Mouse (Mus musculus): ENCODE measurements around the gene Nup93. TPM values are rescaled to one million over a fixed set of nuclear protein-coding genes. Genes with fewer than 3 reads are reported as not detected.
A peak's percentile ranks its signal among the peaks of the same experiment; 100 is the strongest.

The Nup93 gene
- polyA plus RNA-seq, 1 experiment from 2014 or later: 74.9 TPM

DNA sequence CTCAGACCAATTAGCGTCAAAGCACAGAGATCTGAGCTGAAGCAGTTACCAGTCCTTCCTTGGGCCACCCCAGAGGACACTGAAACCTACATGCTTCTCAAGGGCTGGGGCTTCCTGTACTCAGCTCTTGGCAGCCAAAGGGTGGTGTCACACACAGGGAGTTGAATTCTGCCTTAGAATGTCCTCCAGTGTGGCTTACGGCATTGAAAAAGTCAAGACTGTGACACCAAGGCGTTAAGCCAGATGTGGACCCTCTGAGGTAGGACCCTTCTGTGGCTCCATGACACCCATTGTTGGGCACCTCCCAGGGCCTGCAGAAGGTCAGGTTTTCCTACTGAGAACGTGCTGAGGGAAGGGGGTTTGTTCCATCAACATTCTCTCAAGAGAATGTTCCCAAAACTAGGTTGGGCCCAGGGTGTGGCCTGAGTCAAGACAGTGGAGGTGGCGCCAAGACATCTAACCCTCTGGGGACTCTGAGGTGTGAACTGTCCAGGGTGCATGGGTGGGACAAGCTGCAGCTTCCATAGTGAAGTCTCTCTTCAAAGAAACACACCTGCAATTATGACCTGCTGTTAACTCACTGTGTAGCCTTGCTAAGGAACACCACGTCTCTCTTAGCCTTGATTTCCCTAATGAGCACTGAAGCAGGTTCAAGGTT, 147.5 kb downstream of the Nup93 start:
- H3K4me1 ChIP-seq (replicated peaks): 0 out of 2 replicates have a peak, but pooled peaks cover 7% of the 10 kb centered on the region
- H3K27me3 ChIP-seq (replicated peaks): no peaks in the 10 kb centered on the region
- no peak overlapping the region for H3K4me3 ChIP-seq (replicated peaks)
- 0 out of 2 replicates have a peak overlapping the region, but pooled peaks have one; percentile 70 for H3K27ac ChIP-seq
- no peaks in the 10 kb centered on the region for H3K9me3 ChIP-seq
- H3K4me2 ChIP-seq (replicated peaks): no peak overlapping the region
- H3K36me3 ChIP-seq: no peaks in the 10 kb centered on the region
- H3K9ac ChIP-seq: no peak overlapping the region
- ATAC-seq: no peak
- WGBS: 83% methylated on average over 6 of the region's 6 CpGs

- 61% methylated on average over 7 of the region's 7 CpGs for WGBS
- Histone ChIP-seq H3K27me3 (replicated peaks) (no peaks in the 10 kb centered on the region), H3K4me3 (replicated peaks) (no peak overlapping the region), H3K36me3 (no peaks in the 10 kb centered on the region), H3K4me2 (replicated peaks) (no peak overlapping the region), H3K4me1 (replicated peaks) (0 out of 2 replicates have a peak, but pooled peaks cover 7% of the 10 kb centered on the region), H3K9me3 (no peaks in the 10 kb centered on the region), H3K27ac (peak overlapping the region; percentile 70; the same call in 1 of the 2 replicates), H3K9ac (no peak overlapping the region)
- ATAC-seq: peak; percentile 90
Measured at GRCm38 (mm10) chr8:94362607-94363239, 148.4 kb downstream of the Nup93 start.

- WGBS: 46% methylated on average over 4 of the region's 4 CpGs
- H3K27me3 ChIP-seq (replicated peaks): no peaks in the 10 kb centered on the region
- no peak overlapping the region for H3K4me3 ChIP-seq (replicated peaks)
- H3K36me3 ChIP-seq: no peaks in the 10 kb centered on the region
- H3K27ac ChIP-seq: peak overlapping the region; percentile 70; the same call in 1 of the 2 replicates
- no peak overlapping the region for H3K4me2 ChIP-seq (replicated peaks)
- peak; percentile 84 for ATAC-seq
- 0 out of 2 replicates have a peak, but pooled peaks cover 6% of the 10 kb centered on the region for H3K4me1 ChIP-seq (replicated peaks)
- no peaks in the 10 kb centered on the region for H3K9me3 ChIP-seq
- no peak overlapping the region for H3K9ac ChIP-seq
Measured at GRCm38 (mm10) chr8:94363288-94363688, 148.9 kb downstream of the Nup93 start.

DNA sequence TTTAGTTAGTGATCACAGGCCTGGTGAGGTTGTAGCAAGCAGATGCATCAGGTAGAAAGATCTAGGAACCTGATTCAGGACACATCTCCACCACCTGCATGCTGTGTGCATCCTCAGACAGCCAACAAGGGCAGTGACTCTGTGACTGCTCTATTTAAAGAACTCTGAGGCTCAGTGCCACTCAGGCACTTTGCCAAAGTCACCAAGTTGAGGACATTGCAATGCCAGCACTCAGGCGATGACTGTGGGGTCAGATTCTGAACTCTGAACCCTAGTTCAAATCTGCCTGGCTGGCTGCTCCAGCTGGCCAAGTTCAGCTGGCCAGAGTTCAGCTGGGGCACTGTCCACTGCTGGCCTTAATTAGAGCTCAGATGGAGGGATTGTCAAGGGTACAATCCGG, 149.5 kb downstream of the Nup93 start:
- Histone ChIP-seq H3K9ac (no peak overlapping the region), H3K4me1 (replicated peaks) (0 out of 2 replicates have a peak, but pooled peaks cover 3% of the 10 kb centered on the region), H3K27ac (no peak overlapping the region), H3K4me3 (replicated peaks) (no peak overlapping the region), H3K9me3 (no peaks in the 10 kb centered on the region), H3K4me2 (replicated peaks) (no peak overlapping the region), H3K27me3 (replicated peaks) (no peaks in the 10 kb centered on the region), H3K36me3 (no peaks in the 10 kb centered on the region)
- no peak for ATAC-seq
- WGBS: 92% methylated on average over 2 of the region's 2 CpGs

DNA sequence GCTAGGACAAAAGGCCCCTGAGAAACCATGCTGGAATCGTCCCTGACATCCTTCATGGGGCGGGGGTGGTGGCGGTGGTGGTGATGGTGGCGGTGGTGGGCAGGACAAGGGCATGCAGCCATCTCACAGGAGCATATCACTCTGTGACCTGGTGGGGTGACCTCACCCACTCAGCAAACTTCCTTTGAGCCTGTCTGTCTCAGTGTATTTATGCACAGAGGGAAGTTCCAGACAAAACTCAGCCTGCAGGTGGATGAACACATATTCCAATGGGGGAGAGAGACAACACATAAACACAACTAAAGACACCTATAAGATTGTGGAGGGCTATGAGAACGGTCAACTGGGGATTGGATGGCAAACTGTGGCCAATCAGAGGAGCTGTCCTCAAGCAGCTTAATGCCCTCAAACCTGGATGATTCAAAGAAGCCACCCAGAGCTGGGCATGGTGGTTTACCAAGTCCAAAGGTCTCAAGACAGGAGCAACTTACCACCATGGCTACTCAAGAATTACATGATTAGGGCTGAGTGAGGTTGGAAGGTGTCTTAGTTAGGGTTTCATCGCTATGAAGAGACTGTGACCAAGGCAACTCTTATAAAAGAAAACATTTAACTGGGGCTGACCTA, 150.4 kb downstream of the Nup93 start:
- no peak overlapping the region for H3K27ac ChIP-seq
- H3K4me3 ChIP-seq (replicated peaks): no peak overlapping the region
- H3K4me1 ChIP-seq (replicated peaks): 0 out of 2 replicates have a peak, but pooled peaks cover 3% of the 10 kb centered on the region
- H3K27me3 ChIP-seq (replicated peaks): no peaks in the 10 kb centered on the region
- no peak for ATAC-seq
- H3K4me2 ChIP-seq (replicated peaks): no peak overlapping the region
- no peaks in the 10 kb centered on the region for H3K36me3 ChIP-seq
- no peaks in the 10 kb centered on the region for H3K9me3 ChIP-seq
- H3K9ac ChIP-seq: no peak overlapping the region
- 89% methylated on average over 6 of the region's 6 CpGs for WGBS

- Histone ChIP-seq H3K4me2 (replicated peaks) (no peak overlapping the region), H3K9ac (no peak overlapping the region), H3K27me3 (replicated peaks) (no peaks in the 10 kb centered on the region), H3K9me3 (no peaks in the 10 kb centered on the region), H3K36me3 (no peaks in the 10 kb centered on the region), H3K4me3 (replicated peaks) (no peak overlapping the region), H3K27ac (no peak overlapping the region), H3K4me1 (replicated peaks) (0 out of 2 replicates have a peak, but pooled peaks cover 3% of the 10 kb centered on the region)
- no peak for ATAC-seq
- 86% methylated on average over 9 of the region's 9 CpGs for WGBS
Measured at GRCm38 (mm10) chr8:94365410-94365981, 151.1 kb downstream of the Nup93 start.

MicroRNAs within 50 kb of the gene (microRNA counts, 519-probe panel; counts per million panel counts)
- 2,810 counts per million, percentile 73 among the panel's probes with 10 or more counts for microRNA mmu-miR-138

Other genes starting within 250 kb of the Nup93 start
- 47.5 and 51.7 TPM in 2 replicates for gene Amfr, start 201.7 kb upstream of the Nup93 start, polyA plus RNA-seq (2015; fragmentation: Nextera tagmentation; extraction: Ambion mirVana)
- gene Nudt21, start 177.5 kb upstream of the Nup93 start, polyA plus RNA-seq (2015; fragmentation: Nextera tagmentation; extraction: Ambion mirVana): 104 and 126 TPM in 2 replicates
- gene Ogfod1, start 177.4 kb upstream of the Nup93 start, polyA plus RNA-seq (2015; fragmentation: Nextera tagmentation; extraction: Ambion mirVana): 10.5 and 12.8 TPM in 2 replicates
- gene Bbs2, start 115.6 kb upstream of the Nup93 start, polyA plus RNA-seq (2015; fragmentation: Nextera tagmentation; extraction: Ambion mirVana): 10.3 and 10.5 TPM in 2 replicates
- gene Mt4, start 77.4 kb upstream of the Nup93 start, polyA plus RNA-seq (2015; fragmentation: Nextera tagmentation; extraction: Ambion mirVana): 4.1 and 4.2 TPM in 2 replicates
- gene Mt3, start 62.0 kb upstream of the Nup93 start, polyA plus RNA-seq (2015; fragmentation: Nextera tagmentation; extraction: Ambion mirVana): 4.4 and 5.6 TPM in 2 replicates
- 522 and 534 TPM in 2 replicates for gene Mt2, start 41.9 kb upstream of the Nup93 start, polyA plus RNA-seq (2015; fragmentation: Nextera tagmentation; extraction: Ambion mirVana)
- gene Mt1, start 35.5 kb upstream of the Nup93 start, polyA plus RNA-seq (2015; fragmentation: Nextera tagmentation; extraction: Ambion mirVana): 2,231 and 2,526 TPM in 2 replicates
- gene Slc12a3, start 114.6 kb downstream of the Nup93 start, polyA plus RNA-seq (2015; fragmentation: Nextera tagmentation; extraction: Ambion mirVana): 0.06 and 0.10 TPM in 2 replicates
- gene Herpud1, start 171.9 kb downstream of the Nup93 start, polyA plus RNA-seq (2015; fragmentation: Nextera tagmentation; extraction: Ambion mirVana): 115 and 138 TPM in 2 replicates
- 0.21 and 0.33 TPM in 2 replicates for gene Nlrc5, start 219.8 kb downstream of the Nup93 start, polyA plus RNA-seq (2015; fragmentation: Nextera tagmentation; extraction: Ambion mirVana)

All from intestine, embryonic 15.5 days (tissue).